Comparison of ENCODE assay signal across 9 mouse cellular contexts in genomic region chr7:142481186-142481567, GRCm38 (mm10). TPM values are rescaled to one million over a fixed set of nuclear protein-coding genes. Genes with fewer than 3 reads are reported as not detected.
A peak's percentile ranks its signal among the peaks of the same experiment; 100 is the strongest.
DNase-seq lines count a peak whose midpoint lies in the region; ATAC-seq lines count a peak whose summit lies in the region.
"Had no signal": no experiment of that assay in that cellular context is flagged by ENCODE, and none has a peak within 500 bp of the region (broad histone marks: within the 10 kb centered on the region; RNA-seq: fewer than 3 reads in every experiment).

No protein-coding gene starts in this region.

- intact Hi-C loops in gastrocnemius, postnatal 14 days (cut with DNase I; ENCODE audit: low total_unique reads) = no loop called here

- 0 out of 2 replicates have a peak, but pooled peaks have one; percentile 4 for ATAC-seq in hindbrain, embryonic 16.5 days
- ATAC-seq in liver, embryonic 15.5 days (ENCODE audit: insufficient read depth) = no peak
- ATAC-seq in neural tube, embryonic 13.5 days (ENCODE audit: low read depth) = no peak; the same call in 1 of the 2 replicates
- no peak for ATAC-seq in activated CD4-positive, CD25-positive, alpha-beta regulatory T cell, adult 4 months

- H3K4me1 ChIP-seq in brown adipose tissue, adult 24 weeks (ENCODE audit: control insufficient read depth, insufficient read depth, insufficient read length, low read length) = no peaks in the 10 kb centered on the region
- peaks cover 10% of the 10 kb centered on the region for H3K4me1 ChIP-seq in hindbrain, embryonic 16.5 days (ENCODE audit: control insufficient read depth, insufficient read depth, low read depth, low read length)
- peaks cover 17% of the 10 kb centered on the region for H3K4me1 ChIP-seq in liver, embryonic 15.5 days (replicated peaks)
- peaks cover 29% of the 10 kb centered on the region for H3K4me1 ChIP-seq in neural tube, embryonic 13.5 days (replicated peaks)

- H3K4me2 ChIP-seq in hindbrain, embryonic 16.5 days (ENCODE audit: low read length) = peak overlapping the region; percentile 51
- peak overlapping the region; percentile 46 for H3K4me2 ChIP-seq in liver, embryonic 15.5 days
- H3K4me2 ChIP-seq in neural tube, embryonic 13.5 days = peak overlapping the region; percentile 62

- peak; percentile 34 for DNase-seq in layer of hippocampus, adult 11-12 months (ENCODE audit: low spot score)
- DNase-seq in layer of hippocampus, postnatal 14 days (ENCODE audit: low spot score in 2 of 2) = no peak
- peak; percentile 79 for DNase-seq in gastrocnemius, postnatal 14 days

- 4% methylated on average over 5 of the region's 5 CpGs for WGBS in hindbrain, embryonic 16.5 days
- 7% methylated on average over 5 of the region's 5 CpGs for WGBS in liver, embryonic 15.5 days (ENCODE audit: insufficient replicate concordance)
- WGBS in neural tube, embryonic 13.5 days = 6% methylated on average over 5 of the region's 5 CpGs

- no peaks in the 10 kb centered on the region; the same call in 1 of the 2 replicates for H3K27me3 ChIP-seq in hindbrain, embryonic 16.5 days (replicated peaks; ENCODE audit: control insufficient read depth, insufficient read depth, low read length)
- H3K27me3 ChIP-seq in liver, embryonic 15.5 days = 0 out of 2 replicates have a peak, but pooled peaks cover 5% of the 10 kb centered on the region
- H3K27me3 ChIP-seq in neural tube, embryonic 13.5 days = no peaks in the 10 kb centered on the region

- no peaks in the 10 kb centered on the region for H3K36me3 ChIP-seq in hindbrain, embryonic 16.5 days (ENCODE audit: control insufficient read depth, insufficient read depth, low read length)
- no peaks in the 10 kb centered on the region for H3K36me3 ChIP-seq in liver, embryonic 15.5 days (replicated peaks)
- H3K36me3 ChIP-seq in neural tube, embryonic 13.5 days = no peaks in the 10 kb centered on the region

- H3K9ac ChIP-seq in hindbrain, embryonic 16.5 days (ENCODE audit: low read depth, low read length) = peak overlapping the region; percentile 33
- H3K9ac ChIP-seq in liver, embryonic 15.5 days = no peak overlapping the region
- peak overlapping the region; percentile 71 for H3K9ac ChIP-seq in neural tube, embryonic 13.5 days

- no peaks in the 10 kb centered on the region for H3K9me3 ChIP-seq in hindbrain, embryonic 16.5 days (ENCODE audit: control insufficient read depth, low read length)
- H3K9me3 ChIP-seq in liver, embryonic 15.5 days (replicated peaks) = no peaks in the 10 kb centered on the region
- no peaks in the 10 kb centered on the region for H3K9me3 ChIP-seq in neural tube, embryonic 13.5 days

- H3K27ac ChIP-seq in brown adipose tissue, adult 24 weeks (replicated peaks; ENCODE audit: low read depth, low read length) = peak overlapping the region; percentile 20; the same call in 1 of the 2 replicates
- peak overlapping the region; percentile 48; the same call in 1 of the 2 replicates for H3K27ac ChIP-seq in hindbrain, embryonic 16.5 days (ENCODE audit: low read depth, low read length)
- 0 out of 2 replicates have a peak overlapping the region, but pooled peaks have one; percentile 33 for H3K27ac ChIP-seq in liver, embryonic 15.5 days (replicated peaks)
- peak overlapping the region; percentile 87 for H3K27ac ChIP-seq in neural tube, embryonic 13.5 days (replicated peaks)

- H3K4me3 ChIP-seq in brown adipose tissue, adult 24 weeks (ENCODE audit: insufficient read depth, low read depth, low read length) = no peak overlapping the region
- peak overlapping the region; percentile 26 for H3K4me3 ChIP-seq in hindbrain, embryonic 16.5 days (ENCODE audit: low read length)
- H3K4me3 ChIP-seq in liver, embryonic 15.5 days (replicated peaks) = 0 out of 2 replicates have a peak overlapping the region, but pooled peaks have one; percentile 5
- peak overlapping the region; percentile 27; the same call in 1 of the 2 replicates for H3K4me3 ChIP-seq in neural tube, embryonic 13.5 days

RNA-seq across cellular contexts. Expression of gene Tnnt3, which starts 17.5 kb away (rescaled TPM):
- total RNA-seq in layer of hippocampus, postnatal 14 days (2021) = under 1 TPM; 0.92 to 0.95 TPM
- 455 and 586 TPM in 2 replicates for polyA plus RNA-seq in brown adipose tissue, adult 24 weeks (2012; ENCODE audit: insufficient read depth, insufficient read length, missing spikeins)
- total RNA-seq in gastrocnemius, postnatal 14 days (2021) = over 10,000 TPM; 22,199 to 23,470 TPM
- 3.1 and 25.7 TPM in 2 replicates for polyA plus RNA-seq in hindbrain, embryonic 16.5 days (2015; fragmentation: Nextera tagmentation; extraction: Ambion mirVana)
- 14.3 and 24.5 TPM in 2 replicates for polyA plus RNA-seq in liver, embryonic 15.5 days (2015; fragmentation: Nextera tagmentation; extraction: Ambion mirVana)
- 2.4 and 8.4 TPM in 2 replicates for polyA plus RNA-seq in neural tube, embryonic 13.5 days (2015; fragmentation: Nextera tagmentation; extraction: Ambion mirVana)
- polyA plus RNA-seq in activated CD4-positive, CD25-positive, alpha-beta regulatory T cell, adult 4 months (2017; shearing (Covaris generic)) = 1 to 10 TPM; 2.8 to 3.0 TPM
- total RNA-seq: layer of hippocampus, postnatal 25 days had no signal

RNA-seq across cellular contexts. Expression of gene Lsp1, which starts 20.6 kb away (rescaled TPM):
- total RNA-seq in layer of hippocampus, postnatal 14 days (2021) = 1 to 10 TPM; 4.2 to 4.7 TPM
- 18.0 and 22.8 TPM in 2 replicates for polyA plus RNA-seq in brown adipose tissue, adult 24 weeks (2012; ENCODE audit: insufficient read depth, insufficient read length, missing spikeins)
- 10 to 100 TPM; 22.2 to 35.0 TPM for total RNA-seq in gastrocnemius, postnatal 14 days (2021)
- 5.5 and 6.0 TPM in 2 replicates for polyA plus RNA-seq in hindbrain, embryonic 16.5 days (2015; fragmentation: Nextera tagmentation; extraction: Ambion mirVana)
- 24.5 and 27.8 TPM in 2 replicates for polyA plus RNA-seq in liver, embryonic 15.5 days (2015; fragmentation: Nextera tagmentation; extraction: Ambion mirVana)
- 9.3 and 15.8 TPM in 2 replicates for polyA plus RNA-seq in neural tube, embryonic 13.5 days (2015; fragmentation: Nextera tagmentation; extraction: Ambion mirVana)
- polyA plus RNA-seq in activated CD4-positive, CD25-positive, alpha-beta regulatory T cell, adult 4 months (2017; shearing (Covaris generic)) = 1,000 to 10,000 TPM; 1,487 to 1,560 TPM

RNA-seq across cellular contexts. Expression of gene Tnni2, which starts 39.6 kb away (rescaled TPM):
- total RNA-seq in layer of hippocampus, postnatal 14 days (2021) = under 1 TPM in 1 of 2 experiments, not detected in 1; 0.37 TPM
- polyA plus RNA-seq in brown adipose tissue, adult 24 weeks (2012; ENCODE audit: insufficient read depth, insufficient read length, missing spikeins) = 232 and 484 TPM in 2 replicates
- total RNA-seq in gastrocnemius, postnatal 14 days (2021) = over 10,000 TPM; 14,029 to 14,677 TPM
- 2.0 and 22.5 TPM in 2 replicates for polyA plus RNA-seq in hindbrain, embryonic 16.5 days (2015; fragmentation: Nextera tagmentation; extraction: Ambion mirVana)
- polyA plus RNA-seq in liver, embryonic 15.5 days (2015; fragmentation: Nextera tagmentation; extraction: Ambion mirVana) = 17.6 and 29.3 TPM in 2 replicates
- polyA plus RNA-seq in neural tube, embryonic 13.5 days (2015; fragmentation: Nextera tagmentation; extraction: Ambion mirVana) = 2.2 and 8.9 TPM in 2 replicates
- polyA plus RNA-seq in activated CD4-positive, CD25-positive, alpha-beta regulatory T cell, adult 4 months (2017; shearing (Covaris generic)) = not detected

RNA-seq across cellular contexts. Expression of gene Syt8, which starts 46.5 kb away (rescaled TPM):
- not detected for total RNA-seq in layer of hippocampus, postnatal 14 days (2021)
- not detected in 2 replicates for polyA plus RNA-seq in brown adipose tissue, adult 24 weeks (2012; ENCODE audit: insufficient read depth, insufficient read length, missing spikeins)
- not detected for total RNA-seq in gastrocnemius, postnatal 14 days (2021)
- not detected in 2 replicates for polyA plus RNA-seq in hindbrain, embryonic 16.5 days (2015; fragmentation: Nextera tagmentation; extraction: Ambion mirVana)
- polyA plus RNA-seq in liver, embryonic 15.5 days (2015; fragmentation: Nextera tagmentation; extraction: Ambion mirVana) = 0.13 TPM in 1 of 2 replicates, not detected in the other
- 0.39 TPM in 1 of 2 replicates, not detected in the other for polyA plus RNA-seq in neural tube, embryonic 13.5 days (2015; fragmentation: Nextera tagmentation; extraction: Ambion mirVana)
- not detected for polyA plus RNA-seq in activated CD4-positive, CD25-positive, alpha-beta regulatory T cell, adult 4 months (2017; shearing (Covaris generic))
- total RNA-seq: layer of hippocampus, postnatal 25 days had no signal

RNA-seq across cellular contexts. Expression of gene Mrpl23, which starts 51.3 kb away (rescaled TPM):
- 1 to 10 TPM; 4.2 to 5.1 TPM for total RNA-seq in layer of hippocampus, postnatal 14 days (2021)
- 3.6 and 8.8 TPM in 2 replicates for polyA plus RNA-seq in brown adipose tissue, adult 24 weeks (2012; ENCODE audit: insufficient read depth, insufficient read length, missing spikeins)
- total RNA-seq in gastrocnemius, postnatal 14 days (2021) = 1 to 10 TPM; 5.0 to 5.2 TPM
- 22.3 and 26.2 TPM in 2 replicates for polyA plus RNA-seq in hindbrain, embryonic 16.5 days (2015; fragmentation: Nextera tagmentation; extraction: Ambion mirVana)
- 9.8 and 11.9 TPM in 2 replicates for polyA plus RNA-seq in liver, embryonic 15.5 days (2015; fragmentation: Nextera tagmentation; extraction: Ambion mirVana)
- polyA plus RNA-seq in neural tube, embryonic 13.5 days (2015; fragmentation: Nextera tagmentation; extraction: Ambion mirVana) = 14.0 and 14.8 TPM in 2 replicates
- 10 to 100 TPM; 10.2 to 31.9 TPM for polyA plus RNA-seq in activated CD4-positive, CD25-positive, alpha-beta regulatory T cell, adult 4 months (2017; shearing (Covaris generic))

Comparison
In these comparisons a context has a peak if more than half of its experiments do, and no peak if none do; other contexts are left out.
1. DNase-seq: peak in layer of hippocampus, adult 11-12 months (single experiment) and gastrocnemius, postnatal 14 days (single experiment); none in layer of hippocampus, postnatal 14 days (0 of 2).
2. H3K27ac ChIP-seq: peak in every context shown above with its lines; median percentile 87 in neural tube, embryonic 13.5 days; 48 in hindbrain, embryonic 16.5 days; 33 in liver, embryonic 15.5 days; 20 in brown adipose tissue, adult 24 weeks.
3. RNA of gene Tnnt3, which starts 17.5 kb away (polyA plus RNA-seq): 455 to 586 TPM in brown adipose tissue, adult 24 weeks; 14.3 to 24.5 TPM in liver, embryonic 15.5 days, 3.1 to 25.7 TPM in hindbrain, embryonic 16.5 days, 2.8 to 3.0 TPM in activated CD4-positive, CD25-positive, alpha-beta regulatory T cell, adult 4 months and 2.4 to 8.4 TPM in neural tube, embryonic 13.5 days; every median in the first group is over 10 times any median in the second.
4. RNA of gene Lsp1, which starts 20.6 kb away (polyA plus RNA-seq): 1,487 to 1,560 TPM in activated CD4-positive, CD25-positive, alpha-beta regulatory T cell, adult 4 months; 24.5 to 27.8 TPM in liver, embryonic 15.5 days, 18.0 to 22.8 TPM in brown adipose tissue, adult 24 weeks, 9.3 to 15.8 TPM in neural tube, embryonic 13.5 days and 5.5 to 6.0 TPM in hindbrain, embryonic 16.5 days; every median in the first group is over 10 times any median in the second.
5. Peak in every context shown above with its lines, with median percentiles within 50 percentile points of each other: H3K4me2 ChIP-seq.